Mouse (Mus musculus) small intestine, adult 2 months (tissue): ENCODE measurements around the gene Cx3cl1. TPM values are rescaled to one million over a fixed set of nuclear protein-coding genes. Genes with fewer than 3 reads are reported as not detected.

Experiments
- H3K27ac ChIP-seq: fragments of 200-500 bp; 2 replicates; pipeline ENCODE4 v1.5.1; 2012; ENCODE audit warnings: low read depth, low read length, control low read depth, inconsistent platforms; ENCODE audit not compliant: insufficient read depth
- H3K27me3 ChIP-seq: fragments of 200-500 bp; 2 replicates; pipeline ENCODE4 v1.6.1; 2012; ENCODE audit warnings: mild to moderate bottlenecking, moderate library complexity, low read length, inconsistent platforms; ENCODE audit not compliant: control insufficient read depth, insufficient read depth
- H3K36me3 ChIP-seq: fragments of 200-500 bp; 2 replicates; pipeline ENCODE4 v1.6.1; 2012; ENCODE audit warnings: mild to moderate bottlenecking, low read length, control low read depth, inconsistent platforms; ENCODE audit not compliant: control insufficient read depth, insufficient read depth
- H3K4me1 ChIP-seq: fragments of 200-500 bp; 2 replicates; pipeline ENCODE4 v1.6.1; 2012; ENCODE audit warnings: low read length, inconsistent platforms, mixed read lengths; ENCODE audit not compliant: control insufficient read depth, insufficient read depth, insufficient read length
- H3K4me3 ChIP-seq: fragments of 200-500 bp; 2 replicates; pipeline ENCODE4 v1.5.1; 2012; ENCODE audit warnings: low read depth, mild to moderate bottlenecking, control low read depth, inconsistent platforms, low read length, moderate library complexity
- CTCF ChIP-seq: fragments of 200-500 bp; IDR thresholded peaks from 2 replicates; pipeline ENCODE4 v1.5.1; 2012; ENCODE audit warnings: low read depth, mild to moderate bottlenecking, control low read depth, inconsistent platforms, low read length, moderate library complexity, mixed read lengths; ENCODE audit not compliant: insufficient replicate concordance, insufficient read length; ENCODE audit errors: extremely low read depth
- POLR2A ChIP-seq: fragments of 200-500 bp; IDR thresholded peaks from 2 replicates; pipeline ENCODE4 v1.6.1; 2012; ENCODE audit warnings: low read depth, mild to moderate bottlenecking, control low read depth, inconsistent platforms, low read length, moderate library complexity
- WGBS: fragments of 180-500 bp; shearing (Covaris S2); methylation state at CpG from one replicate; pipeline ENCODE4 v1.1.7; 2018; 5-methylcytosine and 5-hydroxymethylcytosine counted together
- polyA plus RNA-seq: library from polyadenylated mRNA; depleted of rRNA; stranded (reverse); fragments of >200 nt; gene quantifications from 2 replicates; pipeline ENCODE4 v1.2.3, GENCODE M21; 2012

Cx3cl1 gene
- polyA plus RNA-seq, 1 experiment = 160 TPM

DNA sequence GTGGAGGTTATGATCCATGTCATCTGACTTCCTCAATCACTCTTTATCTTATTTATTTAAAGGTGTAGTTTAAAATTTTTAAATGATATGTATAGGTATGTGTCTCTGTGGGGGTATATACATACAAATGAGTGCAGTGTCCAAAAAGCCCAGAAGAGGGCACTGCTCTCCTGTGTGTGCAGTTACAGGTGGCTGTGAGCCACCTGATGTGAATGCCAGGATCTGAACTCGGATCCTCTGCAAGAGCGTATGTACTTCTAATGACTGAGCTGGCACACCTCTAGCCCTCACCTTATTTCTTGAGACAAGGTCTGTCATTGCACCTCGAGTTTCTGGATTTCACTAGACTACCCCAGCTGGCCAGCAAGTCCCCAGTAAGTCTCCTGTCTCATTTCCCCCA, 31.2 kb upstream of the Cx3cl1 start:
- Histone ChIP-seq H3K4me3 (no peak overlapping the region), H3K36me3 (no peaks in the 10 kb centered on the region), H3K4me1 (no peaks in the 10 kb centered on the region; the same call in 1 of the 2 replicates), H3K27me3 (no peaks in the 10 kb centered on the region), H3K27ac (no peak overlapping the region)
- TF ChIP-seq CTCF = peak; percentile 33; the same call in 1 of the 2 replicates
- TF ChIP-seq POLR2A = no peak
- WGBS = 93% methylated on average over 3 of the region's 3 CpGs

DNA sequence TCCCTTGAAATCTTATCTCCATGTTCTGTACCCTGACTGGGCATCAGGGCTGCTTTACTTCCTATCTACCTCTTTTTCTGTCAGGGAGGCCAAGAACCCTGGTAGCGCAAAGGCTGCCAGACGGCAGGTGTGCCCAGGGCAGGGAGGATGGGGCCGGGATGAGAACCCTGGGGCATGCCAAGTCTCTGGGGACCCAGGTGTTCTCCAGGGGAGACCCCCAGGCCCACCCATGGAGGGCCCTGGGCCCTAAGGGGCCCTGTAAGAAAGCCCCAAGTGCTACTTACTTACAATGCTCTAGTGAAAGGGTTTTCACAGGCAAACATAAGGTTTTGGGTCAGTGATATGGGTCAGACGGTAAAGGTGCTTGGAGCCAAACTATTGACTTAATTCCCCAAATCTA, 30.1 kb upstream of the Cx3cl1 start:
- Histone ChIP-seq H3K36me3 (no peaks in the 10 kb centered on the region), H3K4me3 (no peak overlapping the region), H3K27ac (no peak overlapping the region), H3K4me1 (no peaks in the 10 kb centered on the region), H3K27me3 (no peaks in the 10 kb centered on the region)
- TF ChIP-seq POLR2A (no peak), CTCF (no peak)
- WGBS = 75% methylated on average over 4 of the region's 4 CpGs

DNA sequence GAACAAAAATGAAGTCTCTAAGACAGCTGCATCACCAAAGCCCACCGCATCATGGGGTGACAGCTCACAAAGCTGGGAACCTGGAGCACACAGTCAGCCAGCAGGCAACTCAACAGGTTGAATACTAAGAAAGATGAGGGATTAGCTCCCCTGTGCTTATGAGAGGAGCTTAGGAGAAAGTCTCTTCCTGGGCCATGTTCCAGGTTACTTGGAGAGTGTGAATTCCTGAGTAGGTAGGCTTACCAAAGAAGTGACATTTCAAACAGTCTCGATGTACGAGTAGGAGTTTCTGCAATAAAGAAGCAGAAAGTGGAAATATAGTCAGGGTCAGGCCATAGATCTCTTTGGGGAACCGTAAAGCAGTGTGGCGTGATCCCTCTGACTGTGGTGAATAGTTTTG, 27.3 kb upstream of the Cx3cl1 start:
- Histone ChIP-seq H3K4me1 (no peaks in the 10 kb centered on the region), H3K36me3 (no peaks in the 10 kb centered on the region), H3K4me3 (no peak overlapping the region), H3K27ac (no peak overlapping the region), H3K27me3 (no peaks in the 10 kb centered on the region)
- TF ChIP-seq CTCF = no peak
- no peak for TF ChIP-seq POLR2A
- WGBS = 90% methylated on average over 5 of the region's 5 CpGs

DNA sequence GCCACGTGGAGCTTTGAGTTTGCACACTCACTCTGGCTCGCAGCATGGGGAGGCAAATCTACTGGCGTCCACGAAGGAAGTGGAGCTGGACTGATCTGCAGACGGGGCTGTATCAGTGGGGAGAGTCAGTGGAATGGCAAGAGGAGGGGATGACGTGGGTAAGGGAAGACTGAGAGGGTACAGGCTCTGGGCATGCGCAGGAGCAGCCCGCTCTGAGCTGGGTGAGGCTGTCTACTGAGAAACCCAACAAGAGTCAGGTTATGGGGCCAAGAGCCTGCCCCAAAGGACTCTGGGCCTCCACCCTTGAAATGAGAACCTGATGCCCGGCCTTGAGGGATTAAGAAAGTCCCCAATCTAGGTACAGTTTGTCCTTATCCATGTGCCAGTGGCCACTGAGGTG, 26.8 kb upstream of the Cx3cl1 start:
- TF ChIP-seq CTCF (no peak), POLR2A (no peak)
- H3K27ac ChIP-seq = no peak overlapping the region
- H3K4me3 ChIP-seq = no peak overlapping the region
- H3K27me3 ChIP-seq = no peaks in the 10 kb centered on the region
- no peaks in the 10 kb centered on the region for H3K36me3 ChIP-seq
- no peaks in the 10 kb centered on the region for H3K4me1 ChIP-seq
- 83% methylated on average over 9 of the region's 9 CpGs for WGBS

DNA sequence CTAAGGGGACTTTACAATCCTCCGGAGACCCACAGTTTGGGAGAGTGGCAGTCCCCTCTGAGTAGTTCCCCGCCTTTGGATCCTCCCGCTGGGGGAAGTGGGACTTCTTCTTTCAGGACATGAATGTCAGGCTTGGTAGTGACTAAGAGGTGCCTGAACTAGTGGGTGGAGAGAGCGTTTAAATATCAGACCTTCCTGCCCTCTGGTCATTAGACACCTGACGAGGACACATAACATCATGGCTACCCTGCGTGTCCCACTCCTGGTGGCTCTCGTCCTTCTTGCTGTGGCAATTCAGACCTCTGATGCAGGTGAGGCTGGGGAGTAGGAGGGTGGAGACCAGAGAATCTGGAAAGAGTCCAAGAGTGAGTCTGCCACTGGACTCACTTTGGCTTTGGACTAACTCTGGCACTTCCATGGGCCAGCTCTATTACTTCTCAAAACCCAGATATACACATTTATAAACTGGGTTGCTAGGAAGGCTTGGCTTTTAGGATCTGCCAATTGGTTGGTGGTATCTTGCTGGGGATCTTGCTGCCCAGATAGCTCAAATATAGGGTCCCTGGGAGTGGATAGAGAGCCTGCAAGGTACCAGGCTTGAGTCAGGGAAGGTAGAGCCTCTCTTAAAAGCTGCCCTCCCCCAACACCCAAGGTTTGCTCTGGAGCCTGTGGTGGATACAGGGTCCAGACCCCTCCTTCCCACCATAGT, 26.2 kb upstream of the Cx3cl1 start, which contains the start of gene Ccl22:
Gene Ccl22 (plus strand): TSS at position 115 of the 709 bp plus-strand sequence.
- Histone ChIP-seq H3K27ac (no peak within 1 kb of the TSS), H3K27me3 (no peaks in the 10 kb centered on the region), H3K4me3 (no peak within 1 kb of the TSS), H3K4me1 (no peaks in the 10 kb centered on the region), H3K36me3 (no peaks in the 10 kb centered on the region)
- TF ChIP-seq CTCF (no peak), POLR2A (no peak)
- WGBS = 80% methylated on average over 7 of the region's 7 CpGs

DNA sequence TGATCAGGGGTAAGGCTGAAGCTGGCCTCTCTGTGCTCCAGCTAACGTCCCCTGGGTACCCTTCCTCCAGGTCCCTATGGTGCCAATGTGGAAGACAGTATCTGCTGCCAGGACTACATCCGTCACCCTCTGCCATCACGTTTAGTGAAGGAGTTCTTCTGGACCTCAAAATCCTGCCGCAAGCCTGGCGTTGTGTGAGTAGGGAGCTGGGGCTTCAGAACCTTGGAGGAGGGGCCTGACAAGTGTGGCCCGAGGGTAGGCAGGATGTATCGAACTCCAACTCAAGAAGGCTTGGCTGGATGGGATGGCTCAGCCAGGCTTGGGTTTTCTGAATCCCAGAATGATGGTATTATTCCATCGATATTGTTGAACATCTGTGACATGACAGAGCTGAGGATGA, 25.0 kb upstream of the Cx3cl1 start:
- no peaks in the 10 kb centered on the region for H3K36me3 ChIP-seq
- no peak overlapping the region for H3K4me3 ChIP-seq
- H3K27ac ChIP-seq = no peak overlapping the region
- no peaks in the 10 kb centered on the region for H3K27me3 ChIP-seq
- TF ChIP-seq CTCF (no peak), POLR2A (no peak)
- H3K4me1 ChIP-seq = no peaks in the 10 kb centered on the region
- WGBS = 84% methylated on average over 8 of the region's 8 CpGs

DNA sequence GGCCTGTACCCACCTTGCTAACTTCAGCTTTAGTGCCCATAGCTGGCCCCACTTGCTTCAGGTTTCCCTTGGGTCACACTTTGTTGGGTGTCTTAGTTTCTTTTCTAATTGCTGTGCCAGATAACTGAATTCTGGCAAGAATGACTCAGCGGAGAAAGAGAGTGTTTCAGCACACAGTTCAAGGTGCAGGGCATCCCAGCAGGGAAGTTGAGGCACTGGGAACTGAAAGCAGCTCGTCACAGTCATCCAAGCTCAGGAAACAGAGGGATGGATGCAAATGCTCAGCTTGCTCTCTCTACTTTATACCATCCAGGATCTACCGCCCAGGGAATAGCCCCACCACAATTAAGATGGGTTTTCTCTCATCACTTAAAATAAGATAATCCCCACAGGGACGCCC, 23.4 kb upstream of the Cx3cl1 start:
- 68% methylated on average over 4 of the region's 4 CpGs for WGBS

More for the DNA sequence above, 23.4 kb upstream of the Cx3cl1 start:
- H3K27me3 ChIP-seq = no peaks in the 10 kb centered on the region
- no peaks in the 10 kb centered on the region for H3K36me3 ChIP-seq
- H3K4me1 ChIP-seq = no peaks in the 10 kb centered on the region
- TF ChIP-seq CTCF (no peak), POLR2A (no peak)
- no peak overlapping the region for H3K27ac ChIP-seq
- no peak overlapping the region for H3K4me3 ChIP-seq
